Mouse (Mus musculus) midbrain, embryonic 13.5 days (tissue): ENCODE results near the gene Kctd6. TPM values are rescaled to one million over a fixed set of nuclear protein-coding genes. Genes with fewer than 3 reads are reported as not detected.

Experiments
- ATAC-seq: fragments of 200-750 bp; cut with Nextera tagmentation; 2 replicates; pipeline ENCODE4 v1.8.0; 2017; ENCODE audit warnings: mild to moderate bottlenecking, moderate TSS enrichment, moderate library complexity
- H3K27ac ChIP-seq: fragments of 300-500 bp; sonication (generic); 2 replicates; pipeline ENCODE4 v1.5.1; 2015; ENCODE audit warnings: inconsistent platforms, mild to moderate bottlenecking, moderate library complexity
- H3K27me3 ChIP-seq: fragments of 300-500 bp; sonication (generic); 2 replicates; pipeline ENCODE4 v1.6.1; 2015; ENCODE audit warnings: mild to moderate bottlenecking, inconsistent platforms
- H3K36me3 ChIP-seq: fragments of 300-500 bp; sonication (generic); 2 replicates; pipeline ENCODE4 v1.6.1; 2015; ENCODE audit warnings: mild to moderate bottlenecking, inconsistent platforms
- H3K4me1 ChIP-seq: fragments of 300-500 bp; sonication (generic); replicated peaks from 2 replicates; pipeline ENCODE4 v1.6.1; 2015; ENCODE audit warnings: inconsistent platforms
- H3K4me2 ChIP-seq: fragments of 300-500 bp; sonication (generic); replicated peaks from 2 replicates; pipeline ENCODE4 v1.6.1; 2015; ENCODE audit warnings: moderate library complexity, mild to moderate bottlenecking, inconsistent platforms
- H3K4me3 ChIP-seq: fragments of 300-500 bp; sonication (generic); replicated peaks from 2 replicates; pipeline ENCODE4 v1.5.1; 2015; ENCODE audit warnings: mild to moderate bottlenecking, inconsistent platforms
- H3K9ac ChIP-seq: fragments of 300-500 bp; sonication (generic); replicated peaks from 2 replicates; pipeline ENCODE4 v1.6.1; 2015; ENCODE audit warnings: mild to moderate bottlenecking, inconsistent platforms
- H3K9me3 ChIP-seq: fragments of 300-500 bp; sonication (generic); 2 replicates; pipeline ENCODE4 v1.6.1; 2016; ENCODE audit warnings: mild to moderate bottlenecking, inconsistent platforms
- WGBS: fragments of 180-500 bp; shearing (Covaris S2); methylation state at CpG from one replicate; pipeline ENCODE4 v1.1.7; 2015; 5-methylcytosine and 5-hydroxymethylcytosine counted together
- polyA plus RNA-seq: library from polyadenylated mRNA; unstranded; fragments of >200 nt; fragmentation: Nextera tagmentation; extraction: Ambion mirVana; gene quantifications from 2 replicates; pipeline ENCODE4 v1.2.1, GENCODE M21; 2015

The Kctd6 gene
- polyA plus RNA-seq, 1 experiment from 2014 or later = 4.6 TPM

GRCm38 (mm10) chr14:8242388-8242920 lies 28.5 kb downstream of the Kctd6 start:
- Histone ChIP-seq H3K4me3 (no peak overlapping the region), H3K9me3 (no peaks in the 10 kb centered on the region), H3K4me2 (no peak overlapping the region), H3K9ac (no peak overlapping the region; the same call in 1 of the 2 replicates), H3K4me1 (0 out of 2 replicates have a peak, but pooled peaks cover 7% of the 10 kb centered on the region), H3K27me3 (no peaks in the 10 kb centered on the region), H3K36me3 (no peaks in the 10 kb centered on the region), H3K27ac (no peak overlapping the region)
- 54% methylated on average over 5 of the region's 5 CpGs for WGBS
- peak; percentile 60 for ATAC-seq

GRCm38 (mm10) chr14:8243136-8243888 lies 29.4 kb downstream of the Kctd6 start:
- H3K4me3 ChIP-seq = no peak overlapping the region
- 0 out of 2 replicates have a peak, but pooled peaks cover 7% of the 10 kb centered on the region for H3K4me1 ChIP-seq
- H3K9ac ChIP-seq = no peak overlapping the region; the same call in 1 of the 2 replicates
- no peaks in the 10 kb centered on the region for H3K27me3 ChIP-seq
- no peaks in the 10 kb centered on the region for H3K9me3 ChIP-seq
- no peaks in the 10 kb centered on the region for H3K36me3 ChIP-seq
- H3K4me2 ChIP-seq = no peak overlapping the region
- 60% methylated on average over 8 of the region's 8 CpGs for WGBS
- 0 out of 2 replicates have a peak overlapping the region, but pooled peaks have one; percentile 9 for H3K27ac ChIP-seq
- peak; percentile 49 for ATAC-seq

GRCm38 (mm10) chr14:8244211-8244611 lies 30.3 kb downstream of the Kctd6 start:
- H3K4me2 ChIP-seq = no peak overlapping the region
- ATAC-seq = no peak
- H3K4me1 ChIP-seq = 0 out of 2 replicates have a peak, but pooled peaks cover 7% of the 10 kb centered on the region
- H3K4me3 ChIP-seq = no peak overlapping the region
- H3K27me3 ChIP-seq = no peaks in the 10 kb centered on the region
- no peaks in the 10 kb centered on the region for H3K9me3 ChIP-seq
- 82% methylated on average over 5 of the region's 5 CpGs for WGBS
- no peak overlapping the region for H3K27ac ChIP-seq
- H3K9ac ChIP-seq = no peak overlapping the region
- H3K36me3 ChIP-seq = no peaks in the 10 kb centered on the region

GRCm38 (mm10) chr14:8246878-8247277 lies 32.9 kb downstream of the Kctd6 start:
- Histone ChIP-seq H3K4me3 (no peak overlapping the region), H3K4me1 (0 out of 2 replicates have a peak, but pooled peaks cover 7% of the 10 kb centered on the region), H3K27ac (no peak overlapping the region), H3K27me3 (no peaks in the 10 kb centered on the region), H3K4me2 (no peak overlapping the region), H3K9ac (no peak overlapping the region), H3K9me3 (no peaks in the 10 kb centered on the region), H3K36me3 (no peaks in the 10 kb centered on the region)
- WGBS = 84% methylated on average over 8 of the region's 8 CpGs
- ATAC-seq = no peak

GRCm38 (mm10) chr14:8249206-8249605 lies 35.3 kb downstream of the Kctd6 start:
- H3K9me3 ChIP-seq = no peaks in the 10 kb centered on the region
- no peak overlapping the region for H3K9ac ChIP-seq
- H3K4me1 ChIP-seq = no peaks in the 10 kb centered on the region
- WGBS = 86% methylated on average over 1 of the region's 1 CpGs
- no peak overlapping the region for H3K4me3 ChIP-seq
- ATAC-seq = no peak
- no peaks in the 10 kb centered on the region for H3K27me3 ChIP-seq
- H3K36me3 ChIP-seq = no peaks in the 10 kb centered on the region
- H3K27ac ChIP-seq = no peak overlapping the region
- H3K4me2 ChIP-seq = no peak overlapping the region

GRCm38 (mm10) chr14:8250141-8250871 lies 36.4 kb downstream of the Kctd6 start:
- WGBS = 90% methylated on average over 9 of the region's 9 CpGs

GRCm38 (mm10) chr14:8251330-8251885 lies 37.5 kb downstream of the Kctd6 start:
- Histone ChIP-seq H3K4me3 (no peak overlapping the region), H3K9me3 (no peaks in the 10 kb centered on the region), H3K36me3 (no peaks in the 10 kb centered on the region), H3K27ac (no peak overlapping the region), H3K4me1 (no peaks in the 10 kb centered on the region), H3K9ac (no peak overlapping the region), H3K27me3 (no peaks in the 10 kb centered on the region), H3K4me2 (no peak overlapping the region)
- 90% methylated on average over 8 of the region's 8 CpGs for WGBS
- ATAC-seq = no peak

More at GRCm38 (mm10) chr14:8250141-8250871, 36.4 kb downstream of the Kctd6 start:
- Histone ChIP-seq H3K9me3 (no peaks in the 10 kb centered on the region), H3K27ac (no peak overlapping the region), H3K4me2 (no peak overlapping the region), H3K4me3 (no peak overlapping the region), H3K36me3 (no peaks in the 10 kb centered on the region), H3K9ac (no peak overlapping the region), H3K4me1 (no peaks in the 10 kb centered on the region), H3K27me3 (no peaks in the 10 kb centered on the region)
- ATAC-seq = no peak

GRCm38 (mm10) chr14:8255076-8255729 lies 41.3 kb downstream of the Kctd6 start:
- H3K36me3 ChIP-seq = no peaks in the 10 kb centered on the region
- H3K27me3 ChIP-seq = no peaks in the 10 kb centered on the region
- no peaks in the 10 kb centered on the region for H3K9me3 ChIP-seq
- no peaks in the 10 kb centered on the region for H3K4me1 ChIP-seq
- no peak overlapping the region for H3K4me3 ChIP-seq
- H3K9ac ChIP-seq = no peak overlapping the region
- H3K4me2 ChIP-seq = no peak overlapping the region
- 81% methylated on average over 7 of the region's 7 CpGs for WGBS
- no peak overlapping the region for H3K27ac ChIP-seq
- peak; percentile 55; the same call in 1 of the 2 replicates for ATAC-seq

- H3K4me3 ChIP-seq = no peak overlapping the region
- no peaks in the 10 kb centered on the region for H3K9me3 ChIP-seq
- WGBS = 65% methylated on average over 6 of the region's 6 CpGs
- H3K4me1 ChIP-seq = no peaks in the 10 kb centered on the region
- no peak overlapping the region for H3K9ac ChIP-seq
- no peak for ATAC-seq
- H3K27ac ChIP-seq = no peak overlapping the region
- H3K27me3 ChIP-seq = no peaks in the 10 kb centered on the region
- no peaks in the 10 kb centered on the region for H3K36me3 ChIP-seq
- no peak overlapping the region for H3K4me2 ChIP-seq
Measured at GRCm38 (mm10) chr14:8256072-8256471, 42.1 kb downstream of the Kctd6 start.

GRCm38 (mm10) chr14:8256881-8257280 lies 42.9 kb downstream of the Kctd6 start:
- ATAC-seq = no peak
- 79% methylated on average over 5 of the region's 5 CpGs for WGBS
- H3K36me3 ChIP-seq = no peaks in the 10 kb centered on the region
- H3K27ac ChIP-seq = no peak overlapping the region
- H3K9ac ChIP-seq = no peak overlapping the region
- H3K4me2 ChIP-seq = no peak overlapping the region
- H3K4me3 ChIP-seq = no peak overlapping the region
- H3K27me3 ChIP-seq = no peaks in the 10 kb centered on the region
- no peaks in the 10 kb centered on the region for H3K9me3 ChIP-seq
- no peaks in the 10 kb centered on the region for H3K4me1 ChIP-seq

- Histone ChIP-seq H3K9me3 (no peaks in the 10 kb centered on the region), H3K27me3 (no peaks in the 10 kb centered on the region), H3K4me2 (no peak overlapping the region), H3K27ac (no peak overlapping the region), H3K36me3 (no peaks in the 10 kb centered on the region), H3K4me3 (no peak overlapping the region), H3K9ac (no peak overlapping the region), H3K4me1 (no peaks in the 10 kb centered on the region)
- 64% methylated on average over 7 of the region's 7 CpGs for WGBS
- 0 out of 2 replicates have a peak, but pooled peaks have one; percentile 50 for ATAC-seq
Measured at GRCm38 (mm10) chr14:8257521-8258334, 43.8 kb downstream of the Kctd6 start.
